Mouse (Mus musculus): Measurements from ENCODE around the gene Prkaca. TPM values are rescaled to one million over a fixed set of nuclear protein-coding genes. Genes with fewer than 3 reads are reported as not detected.

Gene Prkaca
- total and polyA plus RNA-seq, 3 experiments = 14.0 to 27.3 (median 18.5) TPM

DNA sequence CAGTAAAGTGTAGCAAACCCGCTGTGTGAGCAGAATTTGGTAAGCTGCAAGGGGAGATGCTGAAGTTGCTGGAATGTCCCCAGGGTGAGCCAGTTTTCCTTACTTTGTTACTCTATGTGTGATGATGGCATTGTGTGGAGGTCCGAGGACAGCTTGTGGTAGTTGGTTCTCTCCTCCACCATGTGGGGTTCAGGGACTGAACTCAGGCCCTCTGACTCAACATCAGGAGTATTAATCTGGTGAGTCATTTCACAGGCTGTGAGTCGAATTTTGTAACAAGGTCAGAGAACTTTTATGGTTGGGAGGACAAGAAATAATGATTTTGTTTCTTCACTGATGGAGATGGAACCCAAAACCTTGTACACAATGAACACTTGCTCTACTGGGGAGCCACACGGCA lies 60.0 kb downstream of the Prkaca start:
- dilution Hi-C loops (cut with MboI; ENCODE audit: extremely low pct_ligation_motif_present, extremely low pct_unique_long_range_greater_than_20kb, low sequenced_read_pairs) (no loop called here), in situ Hi-C loops (cut with MboI; ENCODE audit: low pct_ligation_motif_present, low pct_unique_long_range_greater_than_20kb, low sequenced_read_pairs) (loop anchor here (25.0 kb wide), 1 partner anchor 305 kb away; no protein-coding TSS in a partner anchor)
- no peak overlapping the region for H3K27ac ChIP-seq (ENCODE audit: insufficient read depth, low read depth)
- peaks cover under 1 to 2% of the 10 kb centered on the region in 2 experiments; a peak in 3 of 4 replicates for H3K4me1 ChIP-seq (ENCODE audit: control insufficient read depth in 1 of 2, insufficient read depth in 2 of 2)
- H3K79me2 ChIP-seq (replicated peaks; ENCODE audit: control insufficient read depth, extremely low read depth, insufficient read depth, poor library complexity, severe bottlenecking) = no peaks in the 10 kb centered on the region
- TF ChIP-seq RCOR1 (conservative IDR thresholded peaks at IDR 0.05; ENCODE audit: low read depth, low read length) = no peak
- TF ChIP-seq MYC (IDR thresholded peaks at IDR 0.05; ENCODE audit: low read depth, low read length) = no peak
- no peak for TF ChIP-seq HCFC1 (IDR thresholded peaks at IDR 0.05; ENCODE audit: low read depth, low read length)
- no peak for TF ChIP-seq SMC3 (IDR thresholded peaks at IDR 0.05; ENCODE audit: low read depth, low read length)
- TF ChIP-seq KAT2A (IDR thresholded peaks at IDR 0.05; ENCODE audit: insufficient replicate concordance, low read length) = no peak
- no peak for TF ChIP-seq POLR2A (IDR thresholded peaks at IDR 0.05; ENCODE audit: low read depth, low read length)
- no peak for TF ChIP-seq POLR2AphosphoS2 (IDR thresholded peaks at IDR 0.05; ENCODE audit: low read depth, low read length)
- no peak for TF ChIP-seq JUND (conservative IDR thresholded peaks at IDR 0.05; ENCODE audit: low read depth, low read length)
- H3K27me3 ChIP-seq (replicated peaks) = no peaks in the 10 kb centered on the region
- no peaks in the 10 kb centered on the region for H3K9me3 ChIP-seq (replicated peaks; ENCODE audit: low read length)
- DNase-seq (ENCODE audit: extremely low read depth) = no peak
- H3K4me3 ChIP-seq (replicated peaks in 1 of 3; ENCODE audit: low read depth in 2 of 3, low read length in 2 of 3, poor library complexity in 1 of 3) = no peak overlapping the region
- H3K4me2 ChIP-seq (ENCODE audit: insufficient read depth, low read depth, poor library complexity, severe bottlenecking) = no peak overlapping the region
- H3K9ac ChIP-seq (ENCODE audit: insufficient read depth, low read depth) = no peak overlapping the region
- H3K36me3 ChIP-seq (replicated peaks in 1 of 2; ENCODE audit: control insufficient read depth in 1 of 2, insufficient read depth in 1 of 2, low read length in 1 of 2) = peaks cover 0 to 49% of the 10 kb centered on the region in 2 experiments

DNA sequence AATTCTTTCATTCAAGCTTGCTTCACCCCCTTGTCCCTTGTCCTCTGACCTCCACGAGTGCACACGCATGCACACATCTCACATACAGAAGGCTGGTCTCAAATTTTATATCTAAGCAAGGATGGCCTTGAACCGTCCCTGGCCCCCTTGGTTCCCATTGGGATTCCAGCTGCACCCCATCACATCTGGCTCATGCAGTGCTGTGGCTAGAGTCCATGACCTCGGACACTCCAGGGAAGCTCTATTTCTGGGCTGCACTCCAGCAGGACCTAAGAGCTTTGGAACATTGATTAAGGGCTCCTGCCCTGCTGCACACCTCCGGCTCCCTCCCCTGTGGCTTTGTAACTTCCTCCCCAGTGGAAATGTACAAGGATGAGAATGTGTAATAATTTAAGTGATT lies 65.2 kb downstream of the Prkaca start:
- Histone ChIP-seq H3K27ac (ENCODE audit: insufficient read depth, low read depth) (no peak overlapping the region), H3K4me3 (replicated peaks in 1 of 3; ENCODE audit: low read depth in 2 of 3, low read length in 2 of 3, poor library complexity in 1 of 3) (no peak overlapping the region), H3K79me2 (replicated peaks; ENCODE audit: control insufficient read depth, extremely low read depth, insufficient read depth, poor library complexity, severe bottlenecking) (no peaks in the 10 kb centered on the region), H3K36me3 (replicated peaks in 1 of 2; ENCODE audit: control insufficient read depth in 1 of 2, insufficient read depth in 1 of 2, low read length in 1 of 2) (peaks cover 0 to 40% of the 10 kb centered on the region in 2 experiments), H3K27me3 (replicated peaks) (no peaks in the 10 kb centered on the region), H3K9me3 (replicated peaks; ENCODE audit: low read length) (no peaks in the 10 kb centered on the region), H3K4me1 (ENCODE audit: control insufficient read depth in 1 of 2, insufficient read depth in 2 of 2) (peaks cover 6 to 19% of the 10 kb centered on the region in 2 experiments), H3K9ac (ENCODE audit: insufficient read depth, low read depth) (no peak overlapping the region), H3K4me2 (ENCODE audit: insufficient read depth, low read depth, poor library complexity, severe bottlenecking) (no peak overlapping the region)
- TF ChIP-seq KAT2A (IDR thresholded peaks at IDR 0.05; ENCODE audit: insufficient replicate concordance, low read length) = no peak
- no peak for TF ChIP-seq BHLHE40 (IDR thresholded peaks at IDR 0.05; ENCODE audit: low read depth, low read length)
- TF ChIP-seq MAZ (IDR thresholded peaks at IDR 0.05; ENCODE audit: low read depth, low read length) = no peak
- TF ChIP-seq RCOR1 (conservative IDR thresholded peaks at IDR 0.05; ENCODE audit: low read depth, low read length) = no peak
- no peak for TF ChIP-seq EP300 (IDR thresholded peaks at IDR 0.05; ENCODE audit: low read length)
- TF ChIP-seq CHD2 (IDR thresholded peaks at IDR 0.05; ENCODE audit: low read length) = no peak
- no peak for TF ChIP-seq MXI1 (IDR thresholded peaks at IDR 0.05; ENCODE audit: low read depth, low read length)
- no peak for TF ChIP-seq GABPA (IDR thresholded peaks at IDR 0.05; ENCODE audit: insufficient replicate concordance, low read depth, low read length)
- TF ChIP-seq USF1 (IDR thresholded peaks at IDR 0.05; ENCODE audit: low read depth, low read length) = no peak
- TF ChIP-seq RAD21 (IDR thresholded peaks at IDR 0.05; ENCODE audit: low read depth, low read length) = no peak
- in situ Hi-C loops (cut with MboI; ENCODE audit: low pct_ligation_motif_present, low pct_unique_long_range_greater_than_20kb, low sequenced_read_pairs) = loop anchor here (5.0 to 25.0 kb wide), 2 partner anchors 134 to 299 kb away; no protein-coding TSS in a partner anchor
- dilution Hi-C loops (cut with MboI; ENCODE audit: extremely low pct_ligation_motif_present, extremely low pct_unique_long_range_greater_than_20kb, low sequenced_read_pairs) = no loop called here
- no peak for DNase-seq (ENCODE audit: extremely low read depth)
